Mouse (Mus musculus) G1E (cell line): ENCODE results near the gene 2610507B11Rik.

Experiments used
- CTCF ChIP-seq: IDR thresholded peaks from 2 replicates; pipeline ENCODE4 v1.5.1; 2012; ENCODE audit warnings: low read depth, low read length, inconsistent platforms, mixed read lengths
- GATA1 ChIP-seq: IDR thresholded peaks from 2 replicates; pipeline ENCODE4 v1.6.1; 2012; ENCODE audit warnings: borderline replicate concordance, low read length, inconsistent platforms, mixed read lengths
- TAL1 ChIP-seq: conservative IDR thresholded peaks from 2 replicates; pipeline ENCODE4 v1.6.1; 2012; ENCODE audit warnings: low read depth, low read length, inconsistent platforms, mixed read lengths

- TF ChIP-seq CTCF, result no peak
- no peak for TF ChIP-seq GATA1
- no peak for TF ChIP-seq TAL1
Measured at GRCm38 (mm10) chr11:78337040-78337439, 75.5 kb downstream of the 2610507B11Rik start.
